Mouse (Mus musculus) hindbrain, embryonic 14.5 days (tissue): ENCODE results near the gene Gm21897. TPM values are rescaled to one million over a fixed set of nuclear protein-coding genes. Genes with fewer than 3 reads are reported as not detected.

Experiments
- ATAC-seq: fragments of 200-750 bp; cut with Nextera tagmentation; 2 replicates; pipeline ENCODE4 v1.8.0; 2017; ENCODE audit warnings: moderate number of reproducible peaks, mild to moderate bottlenecking, moderate TSS enrichment, moderate library complexity; ENCODE audit not compliant: low FRiP score
- DNase-seq: peaks from one replicate; pipeline ENCODE4 v3.0.0-alpha.2; 2015; ENCODE audit warnings: low spot score
- H3K27ac ChIP-seq: fragments of 300-500 bp; sonication (generic); 2 replicates; pipeline ENCODE4 v1.5.1; 2014; ENCODE audit warnings: mild to moderate bottlenecking, moderate library complexity
- H3K27me3 ChIP-seq: fragments of 300-500 bp; sonication (generic); 2 replicates; pipeline ENCODE4 v1.6.1; 2014; ENCODE audit warnings: mild to moderate bottlenecking, low read length, mixed read lengths; ENCODE audit not compliant: control insufficient read depth, insufficient read depth
- H3K36me3 ChIP-seq: fragments of 300-500 bp; sonication (generic); replicated peaks from 2 replicates; pipeline ENCODE4 v1.6.1; 2014; ENCODE audit not compliant: control insufficient read depth, insufficient read depth
- H3K4me1 ChIP-seq: fragments of 300-500 bp; sonication (generic); replicated peaks from 2 replicates; pipeline ENCODE4 v1.6.1; 2014; ENCODE audit warnings: antibody characterized with exemption, low read length, mixed read lengths; ENCODE audit not compliant: control insufficient read depth, insufficient read depth
- H3K4me2 ChIP-seq: fragments of 300-500 bp; sonication (generic); replicated peaks from 2 replicates; pipeline ENCODE4 v1.6.1; 2014; ENCODE audit warnings: mild to moderate bottlenecking, moderate library complexity
- H3K4me3 ChIP-seq: fragments of 300-500 bp; sonication (generic); replicated peaks from 2 replicates; pipeline ENCODE4 v1.5.1; 2014; ENCODE audit warnings: mild to moderate bottlenecking, low read length
- H3K9ac ChIP-seq: fragments of 300-500 bp; sonication (generic); 2 replicates; pipeline ENCODE4 v1.6.1; 2014
- H3K9me3 ChIP-seq: fragments of 300-500 bp; sonication (generic); 2 replicates; pipeline ENCODE4 v1.6.1; 2016; ENCODE audit warnings: low read length; ENCODE audit not compliant: control insufficient read depth
- whole genome bisulfite sequencing: fragments of 180-500 bp; shearing (Covaris S2); extraction: QIAGEN DNeasy Blood & Tissue Kit; methylation state at CpG from one replicate; pipeline ENCODE4 v1.1.7; 2014; 5-methylcytosine and 5-hydroxymethylcytosine counted together
- polyA plus RNA-seq: library from polyadenylated mRNA; unstranded; fragments of >200 nt; fragmentation: Nextera tagmentation; extraction: Ambion mirVana; gene quantifications from 2 replicates; pipeline ENCODE4 v1.2.1, GENCODE M21; 2014

Gene Gm21897
- polyA plus RNA-seq, 1 experiment from 2014 or later, result not detected

DNA sequence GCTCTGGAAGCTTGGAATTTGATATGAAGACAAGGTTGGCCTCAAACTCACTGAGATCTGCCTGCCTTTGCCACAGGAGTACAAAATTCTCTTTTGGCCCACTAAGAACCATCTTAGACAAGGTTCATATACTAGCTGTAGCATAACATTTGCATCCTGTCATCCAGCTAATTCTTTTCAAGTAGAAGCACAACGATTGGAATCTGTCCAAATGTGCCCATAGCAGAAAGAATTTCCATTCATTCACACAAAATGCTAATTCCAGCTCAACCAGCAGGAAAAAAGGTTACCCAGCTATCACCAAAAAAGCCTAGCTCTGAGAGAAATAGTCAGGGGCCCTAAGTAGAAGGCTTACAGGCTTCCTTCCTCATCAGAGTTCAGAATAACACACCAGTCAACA is 34.0 kb downstream of the Gm21897 start:
- no peak for DNase-seq
- H3K9me3 ChIP-seq, result no peaks in the 10 kb centered on the region
- H3K36me3 ChIP-seq, result no peaks in the 10 kb centered on the region
- H3K27me3 ChIP-seq, result no peaks in the 10 kb centered on the region
- H3K9ac ChIP-seq, result no peak overlapping the region
- no peak overlapping the region for H3K4me2 ChIP-seq
- no peaks in the 10 kb centered on the region for H3K4me1 ChIP-seq
- ATAC-seq, result no peak
- no peak overlapping the region for H3K27ac ChIP-seq
- H3K4me3 ChIP-seq, result no peak overlapping the region
- WGBS, result 51% methylated on average over 1 of the region's 1 CpGs

DNA sequence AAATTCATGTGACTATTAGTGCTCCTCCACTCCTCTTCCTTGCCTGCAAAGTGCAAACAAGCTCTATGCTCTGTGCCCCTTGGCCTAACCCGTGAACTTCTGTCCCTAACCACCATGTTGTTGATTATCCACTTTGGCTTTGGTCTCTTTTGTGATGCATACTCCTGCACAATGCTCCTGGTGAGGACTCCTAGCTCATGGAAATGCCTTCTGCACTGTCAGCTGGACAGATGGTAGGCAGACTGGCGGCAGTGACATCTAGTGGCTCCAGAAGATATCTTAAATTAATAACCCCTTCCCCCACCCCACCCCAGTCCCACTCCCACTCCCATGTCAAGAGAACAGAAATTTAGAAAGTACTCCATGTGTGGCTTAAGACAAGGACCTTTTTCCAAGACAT is 35.1 kb downstream of the Gm21897 start:
- H3K27me3 ChIP-seq, result no peaks in the 10 kb centered on the region
- no peak overlapping the region for H3K4me2 ChIP-seq
- H3K4me3 ChIP-seq, result no peak overlapping the region
- H3K9me3 ChIP-seq, result no peaks in the 10 kb centered on the region
- ATAC-seq (no peak), DNase-seq (no peak)
- H3K4me1 ChIP-seq, result no peaks in the 10 kb centered on the region
- H3K27ac ChIP-seq, result no peak overlapping the region
- H3K9ac ChIP-seq, result no peak overlapping the region
- WGBS, result 54% methylated on average over 2 of the region's 2 CpGs
- no peaks in the 10 kb centered on the region for H3K36me3 ChIP-seq

GRCm38 (mm10) chr16:15354901-15355300 is 37.6 kb downstream of the Gm21897 start:
- no peak for ATAC-seq
- Histone ChIP-seq H3K27ac (no peak overlapping the region), H3K9me3 (no peaks in the 10 kb centered on the region), H3K27me3 (no peaks in the 10 kb centered on the region), H3K36me3 (no peaks in the 10 kb centered on the region), H3K4me3 (no peak overlapping the region), H3K9ac (no peak overlapping the region), H3K4me1 (no peaks in the 10 kb centered on the region), H3K4me2 (no peak overlapping the region)
- DNase-seq, result no peak
- 75% methylated on average over 2 of the region's 2 CpGs for WGBS

GRCm38 (mm10) chr16:15355339-15355738 is 38.1 kb downstream of the Gm21897 start:
- Histone ChIP-seq H3K27me3 (no peaks in the 10 kb centered on the region), H3K4me2 (no peak overlapping the region), H3K9ac (no peak overlapping the region), H3K27ac (no peak overlapping the region), H3K4me1 (no peaks in the 10 kb centered on the region), H3K9me3 (no peaks in the 10 kb centered on the region), H3K36me3 (no peaks in the 10 kb centered on the region), H3K4me3 (no peak overlapping the region)
- 90% methylated on average over 1 of the region's 1 CpGs for WGBS
- no peak for DNase-seq
- ATAC-seq, result no peak

GRCm38 (mm10) chr16:15357766-15358165 is 40.5 kb downstream of the Gm21897 start:
- no peak for DNase-seq
- ATAC-seq, result no peak
- no peaks in the 10 kb centered on the region for H3K36me3 ChIP-seq
- no peak overlapping the region for H3K9ac ChIP-seq
- H3K4me3 ChIP-seq, result no peak overlapping the region
- no peak overlapping the region for H3K4me2 ChIP-seq
- H3K9me3 ChIP-seq, result no peaks in the 10 kb centered on the region
- H3K27ac ChIP-seq, result no peak overlapping the region
- H3K4me1 ChIP-seq, result no peaks in the 10 kb centered on the region
- H3K27me3 ChIP-seq, result no peaks in the 10 kb centered on the region

DNA sequence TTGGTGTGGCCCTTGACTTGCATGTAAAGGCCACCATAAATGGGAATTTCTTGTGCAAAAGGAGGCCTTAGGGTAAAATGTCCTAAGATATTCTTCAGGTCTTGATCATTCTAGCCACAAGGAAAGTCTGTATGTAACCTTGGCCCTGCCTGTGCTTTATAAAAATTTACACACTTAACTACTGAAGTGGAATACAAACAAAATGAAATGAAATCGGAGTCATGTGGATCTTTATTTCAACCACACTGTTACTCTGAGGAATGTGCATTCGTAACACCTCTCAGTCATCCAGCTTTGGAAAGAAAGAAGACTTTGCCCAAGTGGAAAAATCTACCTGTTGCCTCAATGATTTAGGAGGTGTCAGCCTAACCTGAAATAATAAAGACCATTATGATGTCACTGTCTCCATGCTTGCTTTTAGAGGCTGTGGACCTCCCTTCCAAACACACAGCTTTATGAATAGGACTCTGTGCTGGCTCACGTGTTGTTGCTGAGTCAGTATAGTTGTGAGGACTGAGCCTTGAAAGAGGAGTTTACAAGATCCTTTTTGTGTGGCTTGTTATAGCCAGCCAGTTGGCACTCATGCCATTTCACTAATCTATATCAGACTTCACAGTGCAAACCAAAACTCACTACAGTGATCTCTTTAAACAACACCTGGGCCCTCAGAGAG is 42.0 kb downstream of the Gm21897 start:
- no peak overlapping the region for H3K4me2 ChIP-seq
- H3K9ac ChIP-seq, result no peak overlapping the region
- H3K9me3 ChIP-seq, result no peaks in the 10 kb centered on the region
- no peaks in the 10 kb centered on the region for H3K4me1 ChIP-seq
- H3K27ac ChIP-seq, result no peak overlapping the region
- DNase-seq (no peak), ATAC-seq (no peak)
- no peaks in the 10 kb centered on the region for H3K27me3 ChIP-seq
- H3K4me3 ChIP-seq, result no peak overlapping the region
- WGBS, result 82% methylated on average over 3 of the region's 3 CpGs
- H3K36me3 ChIP-seq, result no peaks in the 10 kb centered on the region

DNA sequence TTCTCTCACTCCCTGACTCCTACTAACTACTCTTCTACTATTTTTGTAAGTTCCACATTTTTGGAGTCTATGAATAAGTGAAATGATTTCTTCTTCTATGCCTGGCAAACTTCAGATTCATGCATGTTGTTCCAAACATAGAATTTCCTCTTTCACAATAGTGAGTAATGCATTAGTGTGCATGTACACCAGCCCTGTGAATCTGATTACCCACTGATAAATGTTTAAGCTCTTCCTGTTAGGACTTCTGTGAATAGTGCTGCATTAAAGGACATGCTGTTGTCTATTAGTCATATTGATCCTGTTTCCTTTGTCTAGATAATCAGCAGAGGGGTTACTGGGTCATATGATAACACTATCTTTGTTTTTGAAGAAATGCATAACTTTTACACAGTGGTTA is 43.6 kb downstream of the Gm21897 start:
- Histone ChIP-seq H3K4me2 (no peak overlapping the region), H3K9ac (no peak overlapping the region), H3K27ac (no peak overlapping the region), H3K9me3 (no peaks in the 10 kb centered on the region), H3K4me3 (no peak overlapping the region), H3K4me1 (no peaks in the 10 kb centered on the region), H3K36me3 (no peaks in the 10 kb centered on the region), H3K27me3 (no peaks in the 10 kb centered on the region)
- ATAC-seq (no peak), DNase-seq (no peak)
